Mouse (Mus musculus): ENCODE results near the gene Rnf126. TPM values are rescaled to one million over a fixed set of nuclear protein-coding genes. Genes with fewer than 3 reads are reported as not detected.

Rnf126 gene
- total RNA-seq (2023; ENCODE audit: inconsistent age), result 52.1 to 65.8 TPM (median 59.1 TPM) in 4 replicates

DNA sequence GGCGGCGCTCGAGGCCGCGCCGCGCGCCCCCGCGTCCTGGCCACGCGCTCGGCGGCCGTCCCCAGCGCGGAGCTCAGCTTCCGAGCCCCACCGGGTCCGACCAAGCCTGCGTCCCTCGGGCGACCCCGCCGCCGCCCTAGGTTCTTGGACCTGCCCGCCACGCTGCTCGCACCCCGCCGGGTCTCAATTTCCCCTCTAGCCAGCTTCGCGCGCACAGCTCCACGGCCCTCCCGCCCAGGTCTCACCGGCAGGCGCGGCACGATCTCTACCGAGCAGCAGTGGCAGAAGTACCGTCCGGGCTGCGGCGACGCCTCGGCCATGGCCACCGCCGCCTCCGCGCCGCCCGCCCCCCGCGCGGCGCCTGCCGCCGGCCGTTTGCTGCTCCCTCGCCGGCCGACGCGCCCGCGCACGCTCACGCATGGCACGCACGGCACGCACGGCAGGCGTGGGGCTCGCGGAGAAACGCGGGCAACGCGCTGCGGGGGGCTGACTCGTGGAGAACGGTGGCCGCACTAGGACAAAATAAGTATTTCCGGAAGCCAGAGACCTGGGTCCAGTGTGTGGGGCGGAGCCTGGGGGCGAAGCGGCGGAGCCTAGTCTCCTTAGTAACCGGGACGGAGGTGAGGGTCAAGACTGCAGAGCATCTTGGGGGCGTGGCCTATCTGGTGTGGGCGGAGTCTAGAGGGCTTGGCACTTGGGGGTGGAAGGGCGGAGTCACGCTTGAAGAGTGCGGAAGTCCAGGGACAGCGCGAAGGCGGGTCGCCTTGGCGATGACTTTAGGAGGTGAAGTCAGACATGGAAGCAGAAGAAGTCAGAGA, at the start of gene Rnf126:
Rnf126 (minus strand) TSS at position 445 of the 818 bp plus-strand sequence.

DNA sequence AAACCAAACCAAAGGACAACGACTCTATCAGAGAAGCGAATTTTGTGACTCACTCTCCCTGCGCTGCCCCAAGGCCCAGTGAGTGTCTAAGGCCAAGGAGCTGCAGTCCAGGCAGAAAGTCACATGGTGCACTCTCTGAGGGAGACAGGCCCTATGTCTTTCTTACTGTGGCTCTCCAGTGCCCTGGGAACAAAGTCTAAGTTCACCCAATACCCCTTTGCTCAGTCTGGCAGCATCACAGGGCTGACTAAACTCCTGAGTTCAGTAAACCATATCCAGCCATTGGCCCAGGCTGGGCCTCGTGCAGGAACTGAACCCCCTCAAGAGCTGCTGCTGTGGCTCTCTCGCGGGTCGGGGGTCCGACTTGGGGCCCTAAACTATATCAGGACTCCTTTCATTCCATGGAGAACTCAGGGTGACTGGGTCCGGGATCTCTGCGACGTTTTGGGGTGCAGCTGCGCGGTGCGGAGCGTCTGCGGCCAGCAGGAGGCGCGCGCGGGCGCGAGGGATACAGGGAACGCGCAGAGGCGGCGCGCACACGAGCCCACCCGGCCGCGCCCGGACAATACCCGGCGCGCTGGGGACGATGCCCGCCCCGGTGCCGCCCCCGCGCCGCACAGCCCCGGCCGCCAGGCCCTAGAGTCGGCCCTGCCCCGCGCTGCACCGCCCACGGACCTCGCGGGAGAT, 26.4 kb upstream of the Rnf126 start, which contains the start of gene Palm:
Palm (plus strand) TSS at position 522 of the 687 bp plus-strand sequence.

DNA sequence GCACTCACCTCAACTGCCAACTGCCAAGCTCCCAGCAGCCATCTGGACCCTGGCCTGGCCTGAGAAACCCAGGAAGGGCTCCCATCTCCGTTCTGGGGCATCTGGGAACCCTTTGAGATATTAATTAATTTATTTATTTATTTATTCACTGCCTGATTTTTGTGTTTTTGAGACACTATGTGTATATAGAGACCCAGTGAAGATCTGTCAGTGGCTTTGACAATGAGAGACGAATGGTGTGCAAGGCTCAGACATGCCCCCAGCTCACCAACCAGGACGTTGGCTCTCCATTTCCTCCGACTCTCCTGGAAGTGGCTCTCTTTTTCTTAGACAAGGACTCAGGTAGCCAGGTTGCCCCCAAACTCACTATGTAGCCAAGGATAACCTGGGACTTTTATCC, 24.1 kb upstream of the Rnf126 start, which contains the start of gene Prss57:
Prss57 (minus strand) TSS at position 101 of the 400 bp plus-strand sequence.

DNA sequence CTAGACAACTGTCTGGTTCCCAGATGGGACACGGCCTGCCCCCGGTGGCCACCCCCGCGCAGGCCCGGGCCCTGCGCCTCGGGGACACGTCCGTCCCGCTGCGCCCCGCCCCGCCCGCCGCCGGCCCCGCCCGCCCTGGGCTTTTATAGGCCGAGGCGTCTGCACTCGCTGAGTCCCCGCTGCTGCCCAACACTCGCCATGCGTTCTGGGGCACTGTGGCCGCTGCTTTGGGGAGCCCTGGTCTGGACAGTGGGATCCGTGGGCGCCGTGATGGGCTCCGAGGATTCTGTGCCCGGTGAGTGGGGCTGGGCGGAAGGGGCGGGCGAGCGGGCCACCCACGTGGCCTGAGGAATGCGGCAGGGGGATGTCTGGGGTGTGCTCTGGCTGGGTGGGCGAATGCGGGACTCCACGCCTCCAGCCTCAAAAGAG, 10.4 kb upstream of the Rnf126 start, which contains the start of gene Fstl3:
Fstl3 (plus strand) TSS at position 170 of the 429 bp plus-strand sequence.

DNA sequence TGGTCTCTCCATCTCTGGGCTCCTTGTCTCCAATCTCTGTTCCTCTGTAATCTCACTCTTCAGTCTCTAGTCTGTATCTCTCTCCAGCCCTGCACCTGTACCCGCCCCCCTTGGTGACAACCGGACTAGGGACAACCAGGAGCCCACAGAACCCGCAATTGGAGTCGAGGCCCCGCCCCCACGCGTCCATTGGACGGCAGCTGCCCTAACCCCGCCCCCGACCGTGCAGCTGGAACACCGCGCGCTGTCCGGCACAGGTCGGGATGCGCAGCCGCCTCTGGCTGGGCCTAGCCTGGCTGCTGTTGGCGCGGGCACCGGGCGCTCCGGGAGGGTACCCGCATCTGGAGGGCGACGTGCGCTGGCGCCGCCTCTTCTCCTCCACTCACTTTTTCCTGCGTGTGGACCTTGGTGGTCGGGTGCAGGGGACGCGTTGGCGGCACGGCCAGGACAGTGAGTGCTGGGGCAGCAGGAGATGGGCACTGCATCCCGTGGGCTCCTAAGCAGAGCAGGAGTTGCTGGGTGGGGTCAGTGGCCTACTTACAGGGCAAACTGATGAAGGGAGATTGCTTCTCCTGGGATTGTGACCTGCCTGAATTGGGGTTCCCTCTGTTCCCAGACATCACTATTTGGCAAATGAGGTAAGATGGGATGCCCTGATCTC, 11.8 kb downstream of the Rnf126 start, which contains the start of gene Fgf22:
Fgf22 (plus strand) TSS at position 221 of the 661 bp plus-strand sequence.

DNA sequence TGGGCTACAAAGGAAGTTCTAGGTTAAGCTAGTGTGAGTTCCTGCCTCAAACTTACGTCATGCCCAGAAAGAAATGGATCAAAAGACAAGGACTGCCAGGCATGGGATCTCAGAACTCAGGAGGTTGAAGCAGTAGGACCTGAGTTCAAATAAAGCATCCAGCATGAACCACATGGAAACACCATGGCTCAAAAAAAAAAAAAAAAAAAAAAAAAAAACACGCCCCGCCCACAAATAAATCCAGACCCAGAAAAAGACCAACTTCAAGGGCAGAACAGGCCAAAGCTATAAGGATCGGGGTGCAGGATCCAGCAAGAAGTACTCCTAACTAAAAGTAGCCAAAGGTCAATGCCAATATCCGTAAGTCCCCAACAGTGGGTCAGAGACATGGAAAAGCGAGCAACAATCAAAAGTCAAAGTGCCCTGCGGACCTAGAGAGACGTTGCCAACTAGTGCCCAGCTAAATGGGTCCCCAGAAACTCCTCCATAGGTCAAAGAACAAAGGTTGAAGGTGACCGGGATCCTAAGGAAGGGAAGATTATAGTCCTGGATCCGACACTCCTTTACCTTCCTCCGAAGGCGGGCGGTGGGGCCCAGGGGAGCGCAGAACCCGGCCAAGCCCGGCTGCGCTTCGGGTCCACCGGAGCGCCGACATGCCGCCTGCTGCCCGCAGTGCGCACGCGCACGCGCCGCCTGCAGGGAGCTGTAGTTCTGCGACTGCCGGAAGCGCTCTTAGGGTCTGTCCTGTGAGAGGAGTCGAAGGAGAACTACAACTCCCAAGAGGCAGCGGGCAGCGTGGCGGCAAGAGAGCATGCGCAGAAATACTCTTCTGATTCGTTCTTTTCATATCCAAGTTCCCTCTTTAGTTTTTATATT, 20.6 kb downstream of the Rnf126 start, which contains the start of gene Polrmt:
Polrmt (minus strand) TSS at position 684 of the 876 bp plus-strand sequence.

DNA sequence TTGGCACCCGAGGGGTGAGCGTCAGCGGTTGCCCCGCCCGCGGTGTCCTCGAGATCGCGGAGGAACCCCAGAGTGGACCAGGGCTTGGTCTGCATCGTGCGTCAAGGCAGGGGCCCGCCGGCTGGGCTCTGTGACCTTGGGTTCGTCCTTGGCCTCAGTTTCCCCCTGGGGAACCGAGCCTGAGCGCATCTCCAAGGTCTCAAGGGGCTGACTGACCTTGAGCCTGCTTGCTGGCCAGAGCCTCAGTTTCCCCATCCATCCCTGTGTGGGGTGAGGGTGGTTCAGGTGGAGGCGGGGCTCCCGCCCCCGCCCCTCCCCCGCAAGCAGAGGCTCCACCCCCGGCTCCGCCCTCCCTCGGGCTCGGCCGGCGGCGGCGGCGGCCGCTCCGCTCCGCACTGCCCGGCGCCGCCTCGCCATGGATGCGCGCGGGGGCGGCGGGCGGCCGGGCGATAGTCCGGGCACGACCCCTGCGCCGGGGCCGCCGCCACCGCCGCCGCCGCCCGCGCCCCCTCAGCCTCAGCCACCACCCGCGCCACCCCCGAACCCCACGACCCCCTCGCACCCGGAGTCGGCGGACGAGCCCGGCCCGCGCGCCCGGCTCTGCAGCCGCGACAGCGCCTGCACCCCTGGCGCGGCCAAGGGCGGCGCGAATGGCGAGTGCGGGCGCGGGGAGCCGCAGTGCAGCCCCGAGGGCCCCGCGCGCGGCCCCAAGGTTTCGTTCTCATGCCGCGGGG, 50.3 kb downstream of the Rnf126 start, which contains the start of gene Hcn2:
Hcn2 (plus strand) TSS at position 381 of the 734 bp plus-strand sequence.

Other genes with a start within 250 kb of the Rnf126 start
- 2.5 to 4.1 TPM (median 3.8 TPM) in 4 replicates for gene Plpp2, start 233.2 kb downstream of the Rnf126 start, total RNA-seq (2023; ENCODE audit: inconsistent age)
- 36.6 to 45.9 TPM (median 40.8 TPM) in 4 replicates for gene Mier2, start 211.8 kb downstream of the Rnf126 start, total RNA-seq (2023; ENCODE audit: inconsistent age)
- not detected in 4 replicates for gene Theg, start 179.6 kb downstream of the Rnf126 start, total RNA-seq (2023; ENCODE audit: inconsistent age)
- not detected in 4 replicates for gene C2cd4c, start 152.9 kb downstream of the Rnf126 start, total RNA-seq (2023; ENCODE audit: inconsistent age)
- not detected in 4 replicates for gene Shc2, start 129.0 kb downstream of the Rnf126 start, total RNA-seq (2023; ENCODE audit: inconsistent age)
- gene Odf3l2, start 121.2 kb downstream of the Rnf126 start, total RNA-seq (2023; ENCODE audit: inconsistent age), result not detected in 4 replicates
- not detected in 4 replicates for gene Madcam1, start 102.4 kb downstream of the Rnf126 start, total RNA-seq (2023; ENCODE audit: inconsistent age)
- 13.7 to 19.6 TPM (median 17.1 TPM) in 4 replicates for gene Tpgs1, start 97.6 kb downstream of the Rnf126 start, total RNA-seq (2023; ENCODE audit: inconsistent age)
- gene Cdc34, start 84.8 kb downstream of the Rnf126 start, total RNA-seq (2023; ENCODE audit: inconsistent age), result 64.7 to 70.9 TPM (median 68.3 TPM) in 4 replicates
- 1.2 to 2.8 TPM (median 2.1 TPM) in 4 replicates for gene Gzmm, start 77.9 kb downstream of the Rnf126 start, total RNA-seq (2023; ENCODE audit: inconsistent age)
- gene Bsg, start 62.5 kb downstream of the Rnf126 start, total RNA-seq (2023; ENCODE audit: inconsistent age), result 101 to 112 TPM (median 107 TPM) in 4 replicates
- gene Hcn2, start 50.3 kb downstream of the Rnf126 start, total RNA-seq (2023; ENCODE audit: inconsistent age), result 0.26 TPM in 1 of 4 replicates, not detected in the others
- gene Polrmt, start 20.4 kb downstream of the Rnf126 start, total RNA-seq (2023; ENCODE audit: inconsistent age), result 55.6 to 79.9 TPM (median 71.2 TPM) in 4 replicates
- not detected in 4 replicates for gene Fgf22, start 11.9 kb downstream of the Rnf126 start, total RNA-seq (2023; ENCODE audit: inconsistent age)
- 1.1 to 2.1 TPM (median 1.7 TPM) in 4 replicates for gene Fstl3, start 10.3 kb upstream of the Rnf126 start, total RNA-seq (2023; ENCODE audit: inconsistent age)
- not detected in 4 replicates for gene Prss57, start 24.0 kb upstream of the Rnf126 start, total RNA-seq (2023; ENCODE audit: inconsistent age)
- gene Palm, start 26.6 kb upstream of the Rnf126 start, total RNA-seq (2023; ENCODE audit: inconsistent age), result 5.9 to 8.0 TPM (median 6.7 TPM) in 4 replicates
- gene Misp, start 54.0 kb upstream of the Rnf126 start, total RNA-seq (2023; ENCODE audit: inconsistent age), result not detected in 4 replicates
- 430 to 480 TPM (median 445 TPM) in 4 replicates for gene Ptbp1, start 87.5 kb upstream of the Rnf126 start, total RNA-seq (2023; ENCODE audit: inconsistent age)
- gene Prtn3, start 107.5 kb upstream of the Rnf126 start, total RNA-seq (2023; ENCODE audit: inconsistent age), result not detected in 4 replicates
- 0.27 to 1.1 TPM (median 0.75 TPM) in 4 replicates for gene Plppr3, start 107.7 kb upstream of the Rnf126 start, total RNA-seq (2023; ENCODE audit: inconsistent age)
- not detected in 4 replicates for gene Elane, start 119.3 kb upstream of the Rnf126 start, total RNA-seq (2023; ENCODE audit: inconsistent age)
- not detected in 4 replicates for gene Cfd, start 123.9 kb upstream of the Rnf126 start, total RNA-seq (2023; ENCODE audit: inconsistent age)
- gene Med16, start 142.0 kb upstream of the Rnf126 start, total RNA-seq (2023; ENCODE audit: inconsistent age), result 76.7 to 86.8 TPM (median 80.6 TPM) in 4 replicates
- gene Gm26602, start 143.9 kb upstream of the Rnf126 start, total RNA-seq (2023; ENCODE audit: inconsistent age), result not detected in 4 replicates
- 0.16 to 0.90 TPM (median 0.41 TPM) in 4 replicates for gene Kiss1r, start 150.0 kb upstream of the Rnf126 start, total RNA-seq (2023; ENCODE audit: inconsistent age)
- 97.6 to 112 TPM (median 107 TPM) in 4 replicates for gene R3hdm4, start 154.3 kb upstream of the Rnf126 start, total RNA-seq (2023; ENCODE audit: inconsistent age)
- gene Arid3a, start 160.1 kb upstream of the Rnf126 start, total RNA-seq (2023; ENCODE audit: inconsistent age), result 33.9 to 40.6 TPM (median 35.9 TPM) in 4 replicates
- gene Wdr18, start 193.2 kb upstream of the Rnf126 start, total RNA-seq (2023; ENCODE audit: inconsistent age), result 40.2 to 51.6 TPM (median 44.7 TPM) in 4 replicates
- 0.21 TPM in 1 of 4 replicates, not detected in the others for gene Grin3b, start 203.8 kb upstream of the Rnf126 start, total RNA-seq (2023; ENCODE audit: inconsistent age)
- 157 to 164 TPM (median 160 TPM) in 4 replicates for gene Tmem259, start 217.4 kb upstream of the Rnf126 start, total RNA-seq (2023; ENCODE audit: inconsistent age)
- gene Cnn2, start 221.6 kb upstream of the Rnf126 start, total RNA-seq (2023; ENCODE audit: inconsistent age), result 325 to 361 TPM (median 340 TPM) in 4 replicates
- gene Abca7, start 229.5 kb upstream of the Rnf126 start, total RNA-seq (2023; ENCODE audit: inconsistent age), result 53.9 to 56.0 TPM (median 54.6 TPM) in 4 replicates
- 493 to 520 TPM (median 510 TPM) in 4 replicates for gene Arhgap45, start 249.7 kb upstream of the Rnf126 start, total RNA-seq (2023; ENCODE audit: inconsistent age)

Data from B cell, adult (primary cell).